Mouse (Mus musculus) cerebellum, adult 9-11 months (tissue): ENCODE data around the gene Fam98a.

Experiments
- DNase-seq: peaks from one replicate; pipeline ENCODE4 v3.0.0; 2022

Fam98a gene

DNA sequence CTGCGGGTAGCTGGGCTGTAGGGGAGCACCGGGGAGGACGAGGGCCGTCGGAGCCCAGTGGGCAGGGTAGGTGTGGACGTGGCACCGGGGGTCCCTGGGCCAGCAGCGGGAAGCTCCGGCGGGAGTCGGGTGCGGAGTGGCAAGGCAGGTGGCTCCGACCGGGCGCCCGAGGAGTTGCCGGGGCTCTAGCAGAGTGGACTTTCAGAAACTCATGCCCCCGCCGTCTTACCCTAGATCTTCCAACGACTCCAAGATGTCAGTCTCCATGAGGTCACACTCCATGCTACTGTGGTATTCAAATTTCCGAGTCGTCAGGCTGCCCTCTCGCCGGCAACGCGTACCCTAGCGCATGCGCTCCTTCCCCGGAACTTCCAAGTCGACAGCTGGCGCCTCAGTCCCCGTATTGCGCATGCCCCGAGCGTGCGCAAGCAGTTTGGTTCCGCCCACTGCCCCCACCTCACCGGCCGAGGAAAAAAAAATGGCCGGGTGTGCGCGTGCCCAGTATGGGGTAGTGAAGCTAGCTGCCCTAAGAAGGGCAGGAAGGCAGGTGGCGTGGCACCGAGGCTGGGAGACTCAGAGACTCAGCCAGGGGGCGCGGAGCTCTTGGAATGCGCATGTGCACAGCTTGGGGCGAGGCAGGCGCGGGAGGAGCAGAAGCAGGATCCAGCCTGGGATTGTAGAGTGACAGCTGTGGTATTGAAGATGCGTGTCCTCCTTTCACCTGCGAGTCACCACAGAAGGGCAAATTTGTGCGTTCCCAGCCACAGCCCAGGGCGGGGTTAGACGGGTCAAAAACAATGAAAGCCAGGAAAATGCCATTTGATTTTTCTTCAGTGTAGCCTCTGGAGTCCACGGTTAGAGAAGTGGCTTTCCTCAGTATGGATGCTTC lies at the start of gene Fam98a:
Fam98a (minus strand) TSS at position 435 of the 889 bp plus-strand sequence.
- peak; percentile 99 for DNase-seq

DNA sequence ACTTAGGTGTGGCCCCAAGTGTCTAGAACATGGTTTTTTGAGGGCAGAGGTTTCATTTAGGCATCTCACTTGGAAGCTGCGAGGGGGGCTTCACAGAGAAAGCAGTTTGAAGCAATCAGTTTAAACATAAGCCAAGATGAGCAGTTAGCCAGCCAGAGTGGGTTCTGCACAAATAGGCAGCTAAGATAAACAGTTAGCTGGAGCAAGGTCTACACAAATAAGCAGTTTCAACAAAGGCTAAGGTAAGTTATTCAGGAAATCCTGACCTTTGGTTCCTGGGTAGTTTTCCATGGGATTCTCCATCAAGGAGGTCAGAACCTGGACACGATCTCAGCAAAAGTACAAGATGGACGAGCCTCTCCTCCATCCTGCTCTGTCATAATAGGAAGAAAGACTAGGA lies 46.9 kb upstream of the Fam98a start:
- no peak for DNase-seq

DNA sequence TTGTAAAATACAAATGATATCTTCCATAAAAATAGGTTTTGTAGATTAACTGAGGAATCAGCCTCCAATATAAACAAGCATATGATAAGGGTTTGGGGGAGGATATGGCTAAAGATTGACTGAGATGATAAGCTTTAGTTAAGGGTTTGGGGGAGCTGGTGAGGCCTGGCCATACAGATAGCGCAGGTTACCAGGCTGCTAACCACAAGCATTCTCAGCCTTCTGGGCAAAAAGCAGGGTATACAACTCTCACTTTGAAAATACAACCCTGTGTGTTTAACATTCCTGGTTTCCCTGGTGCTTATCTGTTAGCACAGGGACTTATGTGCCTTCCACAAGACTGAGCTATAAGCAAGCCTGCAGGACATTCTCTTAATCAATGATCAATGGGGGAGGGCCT lies 31.0 kb upstream of the Fam98a start:
- DNase-seq = no peak

DNA sequence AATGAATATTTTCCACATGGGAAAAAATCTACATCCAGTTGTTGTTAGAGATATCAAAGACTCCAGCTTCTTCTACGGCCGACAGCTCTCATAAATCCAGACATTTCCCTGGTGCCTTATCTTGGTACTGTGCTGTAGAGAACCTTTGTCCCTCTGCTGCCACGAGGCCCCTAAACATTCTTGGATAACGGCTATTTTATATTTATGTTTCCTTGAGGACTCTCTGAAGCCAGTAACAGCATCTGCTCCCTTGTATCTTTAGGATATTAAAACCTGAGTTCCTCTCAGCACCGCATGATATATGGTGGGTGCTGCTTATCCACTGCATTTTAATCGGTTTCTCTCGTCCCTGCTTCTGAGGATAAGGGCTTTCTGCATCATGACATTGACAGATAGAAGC lies 23.9 kb upstream of the Fam98a start:
- no peak for DNase-seq

DNA sequence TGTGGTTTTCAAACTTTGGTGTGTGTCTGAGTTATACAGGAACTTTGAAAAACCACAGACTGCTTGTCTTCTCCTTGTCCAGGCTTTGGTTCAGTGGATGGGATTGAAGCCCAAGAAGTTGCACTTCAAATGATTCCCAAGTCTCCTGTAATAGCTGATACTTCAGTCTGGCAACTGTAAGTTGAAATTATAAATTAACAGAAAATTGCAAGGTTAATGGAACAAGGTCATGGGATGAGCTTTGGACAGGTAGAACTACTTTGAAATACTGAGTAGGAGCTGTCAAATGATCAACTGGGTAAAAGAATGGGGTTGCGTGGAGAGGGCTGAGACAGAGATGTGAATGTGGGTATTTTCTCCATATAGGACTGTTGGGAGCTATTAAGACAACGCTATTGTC lies 6.3 kb upstream of the Fam98a start:
- no peak for DNase-seq

DNA sequence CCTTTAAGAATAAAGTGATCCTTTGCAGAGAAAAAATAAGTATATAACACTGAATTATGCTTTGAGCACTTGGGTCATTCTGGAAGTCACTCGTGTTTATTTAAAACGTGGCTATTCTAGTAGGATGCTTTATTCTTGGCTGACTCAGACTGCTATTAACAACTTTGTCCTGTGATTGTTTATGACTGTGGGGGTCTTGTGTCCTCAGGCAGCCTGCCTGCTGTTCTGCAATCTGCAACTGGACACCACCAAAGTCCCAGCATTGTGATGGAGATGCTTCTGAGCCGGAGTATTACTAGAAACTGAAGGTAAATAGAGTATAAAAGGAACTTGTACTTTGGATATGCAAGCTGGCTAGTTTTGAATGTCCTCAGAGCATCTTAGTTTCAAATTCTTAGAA lies 5.3 kb upstream of the Fam98a start:
- DNase-seq = no peak

DNA sequence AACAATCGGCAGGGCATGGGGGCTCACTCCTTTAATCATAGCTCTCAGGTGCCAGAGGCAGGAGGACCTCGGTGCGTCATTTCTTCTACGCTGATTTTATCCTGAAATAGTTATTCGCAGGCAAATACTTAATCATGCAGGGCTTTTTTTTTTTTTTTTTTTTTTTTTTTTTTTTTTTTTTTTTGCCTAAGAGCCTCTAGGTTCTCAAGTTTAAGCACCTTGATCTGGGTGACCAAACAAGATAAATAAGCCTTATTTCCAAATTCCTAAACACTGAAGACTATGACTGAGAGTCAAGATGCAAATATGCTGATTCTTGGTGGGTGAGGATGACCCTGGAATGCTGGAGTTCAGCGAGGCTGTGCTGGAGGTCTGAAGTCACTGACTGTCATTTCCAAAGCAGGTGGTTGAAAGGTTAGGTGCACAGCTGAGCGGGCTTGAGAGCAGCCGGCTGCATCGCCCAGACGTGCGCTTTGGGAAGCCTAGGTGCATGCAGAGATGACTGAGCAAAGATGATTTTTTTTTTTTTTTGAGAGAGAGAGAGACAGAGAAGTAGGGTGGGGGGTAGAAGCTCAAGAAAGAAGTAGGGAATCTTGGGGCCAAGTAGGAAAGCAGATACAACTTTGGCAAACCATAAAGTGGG lies 854 bp downstream of the Fam98a start:
- DNase-seq = no peak

DNA sequence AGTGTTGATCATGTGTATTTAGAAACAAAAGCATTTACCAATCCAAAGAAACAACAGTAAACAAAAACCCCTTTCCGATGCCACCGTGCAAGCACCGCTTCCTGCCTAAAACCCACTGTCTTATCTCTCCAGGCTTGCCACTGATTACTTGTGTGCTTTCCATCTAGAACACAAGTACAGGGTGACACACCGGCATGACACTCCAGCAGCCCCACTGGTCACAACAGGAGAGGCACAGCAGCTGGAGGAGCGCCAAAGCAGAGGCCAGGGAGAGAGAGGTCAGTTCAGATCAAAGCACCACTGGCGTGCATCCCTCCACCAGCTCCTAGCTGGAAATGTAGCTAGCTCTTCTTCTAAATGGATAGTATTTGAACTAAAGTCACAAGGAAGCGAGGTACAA lies 7.5 kb downstream of the Fam98a start:
- no peak for DNase-seq

DNA sequence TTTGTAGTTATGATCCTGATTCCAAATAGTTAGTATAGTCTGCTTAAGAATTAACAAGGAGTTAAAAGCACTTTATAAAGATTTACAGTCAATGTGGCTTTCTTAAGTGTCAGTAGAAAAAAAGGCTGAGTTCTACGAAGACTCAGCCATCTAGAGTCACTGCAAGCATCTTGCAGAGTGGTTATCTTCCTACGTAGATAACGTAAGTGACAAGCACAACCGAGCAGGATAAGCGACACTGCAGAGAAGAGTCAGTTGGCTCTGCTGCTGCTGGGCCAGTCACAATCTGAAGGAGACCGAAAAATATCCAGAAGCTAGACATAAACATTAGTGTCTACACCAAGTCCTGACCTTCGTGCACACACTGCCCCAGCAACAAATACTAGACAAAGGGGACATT lies 8.3 kb downstream of the Fam98a start:
- DNase-seq = no peak

DNA sequence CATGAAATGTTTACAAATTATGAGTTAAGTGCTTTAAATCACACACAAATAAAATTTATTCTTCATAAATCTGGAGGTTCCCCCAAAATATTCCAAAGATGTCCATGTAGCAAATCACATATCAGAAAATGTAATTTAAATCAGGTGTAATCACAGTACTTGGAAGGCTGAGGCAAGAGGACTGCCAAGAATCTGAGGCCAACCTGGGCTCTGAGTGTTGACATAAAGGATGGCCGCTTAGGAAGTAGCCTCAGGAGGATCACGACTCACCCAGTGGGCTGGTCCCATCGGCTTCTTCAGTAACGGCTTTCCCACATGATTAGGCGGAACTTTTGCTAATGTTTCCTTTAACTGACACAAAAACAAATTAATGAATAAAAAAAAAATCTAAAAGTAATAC lies 11.9 kb downstream of the Fam98a start:
- DNase-seq = no peak

DNA sequence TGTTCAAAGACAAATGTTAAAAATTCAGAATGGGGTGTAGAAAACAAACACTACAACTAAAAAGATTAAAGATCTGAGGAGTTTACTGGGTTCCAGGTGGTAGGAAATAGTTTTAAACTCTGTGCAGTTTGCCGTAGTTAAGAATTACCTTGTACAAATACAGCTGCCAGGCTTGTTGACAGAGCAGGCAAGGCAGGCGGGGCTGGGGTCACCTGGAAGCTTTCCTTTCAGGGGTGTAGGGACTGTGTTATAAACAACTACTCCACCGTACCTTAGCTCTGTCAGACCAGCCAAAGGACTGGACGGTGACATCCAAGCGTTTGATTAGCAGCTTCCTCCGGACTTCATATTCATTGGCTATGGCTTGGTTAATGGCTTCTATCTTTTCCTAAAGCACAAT lies 12.6 kb downstream of the Fam98a start:
- no peak for DNase-seq

DNA sequence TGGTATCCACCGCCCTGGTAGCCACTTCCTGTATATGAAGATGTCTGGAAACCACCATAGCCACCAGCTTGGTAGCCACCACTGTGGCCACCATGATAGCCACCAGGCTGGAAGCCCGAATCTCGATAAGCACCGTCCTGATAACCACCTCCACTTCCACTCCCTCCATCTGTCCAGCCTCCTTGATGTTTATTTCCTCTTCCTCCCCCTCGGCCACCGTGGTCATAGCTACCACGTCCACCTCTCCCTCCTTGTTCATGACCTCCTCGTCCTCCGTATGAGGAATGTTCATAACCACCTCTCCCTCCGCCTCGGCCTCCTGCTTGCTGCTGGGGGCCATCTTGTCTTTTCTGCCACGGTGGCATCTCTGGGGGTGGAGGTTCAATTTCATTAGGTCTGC lies 13.3 kb downstream of the Fam98a start:
- DNase-seq = no peak

DNA sequence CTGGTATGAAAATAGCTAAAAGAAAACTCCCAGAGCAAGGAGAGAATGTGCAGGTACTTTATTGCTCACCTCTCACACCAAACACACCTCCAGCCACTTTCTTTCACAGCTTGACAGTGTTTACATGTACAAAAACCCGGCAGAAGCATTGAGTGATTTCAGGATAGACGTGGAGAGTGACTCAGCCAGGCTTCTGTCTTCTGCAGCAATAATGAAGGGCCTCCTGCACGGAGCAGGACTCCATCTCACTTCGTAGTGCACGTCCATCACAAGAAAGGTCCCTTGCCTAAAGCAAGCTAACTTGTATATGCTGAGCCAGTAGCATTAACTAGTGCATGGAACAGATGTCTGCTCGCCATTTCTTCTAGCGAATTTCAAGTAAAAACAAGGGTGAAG lies 14.7 kb downstream of the Fam98a start:
- no peak for DNase-seq

DNA sequence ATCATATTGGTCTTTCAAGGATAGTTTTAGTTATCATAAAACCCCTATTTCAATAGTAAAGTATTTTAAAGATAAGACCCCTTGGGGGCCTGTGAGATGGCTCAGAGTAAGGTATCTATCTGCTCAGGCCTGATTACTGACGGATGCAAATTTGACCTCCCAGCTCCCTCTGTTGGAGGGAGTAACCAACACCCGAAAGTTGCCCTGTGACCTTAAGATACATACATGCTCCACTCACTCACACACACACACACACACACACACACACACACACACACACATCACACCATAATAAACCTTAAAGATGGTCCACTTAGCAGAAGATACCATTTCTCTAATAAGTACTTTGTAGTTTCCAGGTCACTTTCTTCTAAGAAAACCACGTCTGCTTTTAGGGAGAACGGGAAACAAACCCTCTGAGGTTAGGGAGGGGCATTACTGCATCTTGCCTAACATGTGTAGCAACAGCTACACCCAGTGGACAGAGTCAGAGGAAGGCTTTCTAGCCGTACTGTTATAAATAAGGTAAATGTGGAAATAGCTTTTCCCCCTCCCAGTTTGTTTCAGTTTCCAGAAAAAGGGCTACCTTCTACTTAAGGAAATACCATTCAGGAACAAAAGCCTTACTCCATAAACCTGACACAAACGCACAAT lies 15.2 kb downstream of the Fam98a start:
- DNase-seq = no peak

DNA sequence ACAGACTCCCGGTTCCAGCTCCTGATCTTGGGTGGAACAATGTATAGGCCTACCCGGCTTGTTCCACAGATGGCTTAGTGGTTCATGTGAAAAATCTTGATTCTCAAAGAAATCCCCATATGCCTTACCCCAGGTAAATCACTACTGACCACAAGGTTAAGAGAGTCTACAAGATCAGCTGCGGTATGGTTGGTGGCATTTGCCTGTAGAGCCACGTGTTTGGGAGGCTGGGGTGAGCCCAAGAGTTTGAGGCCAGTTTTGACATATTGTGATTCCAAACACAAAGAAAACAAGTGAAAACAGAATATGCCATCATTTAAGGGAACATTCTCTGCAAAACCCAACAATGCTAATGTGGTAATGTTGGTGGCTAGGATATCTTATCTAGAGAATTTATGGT lies 16.1 kb downstream of the Fam98a start:
- no peak for DNase-seq

DNA sequence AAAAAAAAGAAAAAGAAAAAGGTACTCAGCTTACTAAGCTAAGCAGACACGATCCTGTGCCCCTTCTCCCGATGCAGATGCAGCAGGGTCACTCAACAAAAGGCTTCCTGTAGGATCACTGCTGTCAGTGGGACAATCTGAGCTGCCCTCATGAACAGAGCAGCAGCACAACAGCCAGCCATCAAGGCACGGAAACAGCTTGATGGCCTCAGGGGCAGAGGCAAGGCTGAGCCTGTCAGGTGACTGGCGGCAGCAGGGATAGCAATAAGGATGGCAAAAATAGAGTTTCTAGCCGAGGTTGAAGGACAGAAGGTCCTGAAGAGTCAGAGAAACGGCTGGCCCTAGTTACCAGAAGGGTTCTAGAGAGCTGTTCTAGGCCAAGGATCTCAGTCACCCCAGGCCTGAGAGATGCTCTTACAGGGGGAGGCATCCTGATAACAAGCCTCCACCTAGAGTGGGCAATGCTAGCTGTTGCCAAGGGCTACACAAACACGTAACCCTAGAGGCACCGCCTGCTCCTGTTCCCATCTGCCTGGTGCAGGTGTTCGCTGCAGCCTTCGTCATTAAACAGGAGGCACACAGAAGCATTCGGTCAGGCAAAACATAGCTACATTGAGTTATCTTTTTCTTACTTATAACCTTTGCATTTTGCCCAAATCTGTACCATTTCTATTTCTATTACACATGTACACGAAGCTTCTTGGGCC lies 17.3 kb downstream of the Fam98a start:
- no peak for DNase-seq

DNA sequence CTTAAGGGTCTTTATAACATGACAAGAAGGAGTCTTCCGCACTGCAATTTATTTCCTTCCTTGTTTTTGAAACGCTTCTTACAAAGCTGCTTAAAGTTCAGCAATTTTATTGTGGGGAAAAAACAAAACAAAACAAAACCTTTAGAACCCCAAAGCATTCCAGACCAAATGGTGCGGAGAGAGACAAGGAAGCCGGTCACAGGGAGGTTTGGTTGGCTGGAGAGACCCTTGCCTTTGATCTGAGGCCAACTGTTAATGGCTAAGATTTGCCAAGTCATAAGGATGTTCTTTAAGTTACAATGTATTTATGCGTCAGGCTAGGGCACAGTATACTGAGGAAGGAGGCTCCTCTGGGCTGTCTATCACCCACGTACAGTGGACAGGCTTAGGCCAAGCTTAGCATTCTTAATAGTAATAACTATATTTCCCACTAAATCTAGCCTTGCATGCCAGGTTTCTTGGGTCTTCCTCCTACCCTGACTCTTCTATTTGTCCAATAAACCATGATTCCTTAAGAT lies 19.2 kb downstream of the Fam98a start:
- DNase-seq = no peak

DNA sequence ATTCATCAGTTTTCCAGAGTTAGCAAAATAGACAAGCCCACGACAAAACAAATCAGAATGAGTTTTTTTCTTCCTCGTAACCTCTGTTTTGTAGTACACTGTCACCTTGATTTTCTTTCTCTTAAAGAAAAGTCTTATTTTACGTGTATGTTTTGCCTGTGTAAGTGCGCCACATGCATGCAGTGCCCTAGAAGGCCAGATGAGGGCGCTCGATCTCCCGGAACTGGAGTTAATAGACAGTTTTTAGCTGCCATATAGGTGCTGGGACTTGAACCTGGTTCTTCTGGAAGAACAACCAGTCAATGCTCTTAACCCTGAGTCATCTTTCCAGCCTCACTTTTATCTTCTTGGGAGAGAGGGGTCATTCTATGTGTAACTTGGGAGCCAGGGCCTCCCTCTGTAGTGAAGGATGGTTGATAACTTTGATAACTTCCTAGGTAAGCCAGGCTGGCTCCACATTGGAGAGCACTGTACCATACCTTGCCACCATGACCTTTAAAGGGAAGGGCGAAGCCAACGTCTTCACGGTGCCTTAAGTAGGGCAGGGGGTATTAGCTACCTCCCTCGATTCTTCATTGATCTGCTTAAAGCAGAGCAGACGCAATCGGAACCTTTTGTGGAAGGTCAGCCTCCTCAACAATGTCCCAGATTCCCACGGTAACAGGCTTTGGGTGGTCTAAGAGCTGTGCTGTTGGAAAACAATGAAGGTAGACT lies 22.4 kb downstream of the Fam98a start:
- DNase-seq = no peak

DNA sequence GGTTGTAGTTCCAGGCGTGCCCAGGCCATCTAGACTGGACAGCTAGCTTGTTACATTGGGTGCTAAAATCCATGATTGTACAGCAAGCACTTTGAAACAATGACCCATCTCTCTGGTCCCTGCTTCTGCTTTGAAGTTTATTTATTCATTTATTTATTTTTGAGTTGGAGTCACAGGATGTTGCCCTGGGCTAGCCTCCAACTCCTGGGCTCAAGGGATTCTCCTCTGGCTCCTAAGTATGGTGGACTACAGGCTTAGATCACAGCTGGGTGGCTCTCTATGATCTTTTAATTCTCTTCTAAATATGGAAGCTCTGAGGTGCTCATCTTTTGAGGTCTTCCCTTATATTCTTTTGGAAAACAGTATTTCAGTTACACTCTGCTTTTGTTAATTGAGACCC lies 25.3 kb downstream of the Fam98a start:
- no peak for DNase-seq

DNA sequence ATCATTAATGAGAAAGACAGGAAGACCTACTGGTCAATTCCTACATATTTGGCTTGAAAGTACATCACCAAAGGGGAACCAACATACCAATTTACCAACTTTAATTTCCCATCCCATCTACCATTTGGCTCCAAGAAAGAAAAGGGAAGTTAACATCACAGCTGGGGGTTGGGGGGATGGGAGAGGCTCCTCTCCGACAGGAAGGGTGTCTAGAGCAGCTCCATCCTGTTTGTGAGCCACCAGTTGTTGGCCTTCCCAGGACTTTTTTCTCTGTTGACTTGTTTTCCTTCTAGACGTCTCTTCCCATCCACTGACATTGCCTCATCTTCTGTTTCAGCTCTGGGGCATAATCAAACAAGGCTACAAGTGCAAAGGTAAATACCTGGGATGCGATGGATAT lies 27.9 kb downstream of the Fam98a start:
- no peak for DNase-seq

DNA sequence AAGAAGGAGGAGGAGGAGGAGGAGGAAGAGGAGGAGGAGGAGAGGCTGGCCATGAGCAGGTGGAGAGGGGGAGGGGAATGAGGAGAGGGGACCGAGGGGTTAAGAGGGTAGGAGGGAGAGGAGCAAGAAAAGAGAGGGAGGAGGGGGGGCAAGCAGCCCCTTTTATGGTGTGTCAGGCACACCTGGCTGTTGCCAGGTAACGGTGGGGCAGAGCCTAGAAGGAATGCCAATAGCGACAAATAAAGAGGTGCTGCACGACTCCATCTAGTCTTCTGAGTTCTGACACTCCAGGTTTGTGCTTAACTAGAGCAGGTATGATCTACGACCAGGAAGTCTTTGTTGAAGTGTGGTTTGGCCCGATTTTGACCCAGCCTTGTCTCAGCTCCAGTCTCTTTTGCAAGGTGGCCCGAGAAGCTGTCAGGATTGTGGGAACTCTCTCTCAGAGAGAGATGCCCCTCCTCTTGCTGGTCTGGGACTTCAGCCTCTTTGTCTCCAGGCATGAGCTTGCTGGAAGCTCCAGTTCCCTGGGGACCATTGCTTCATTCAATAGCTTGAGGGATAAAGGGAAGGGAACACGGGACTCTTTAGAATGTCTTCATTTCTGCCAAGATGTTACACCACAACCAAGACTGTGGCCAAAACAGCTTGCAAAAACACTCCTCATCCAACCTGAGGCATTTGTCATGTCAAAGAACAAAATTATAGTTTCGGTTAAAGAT lies 29.2 kb downstream of the Fam98a start:
- DNase-seq = no peak
